Comparison of ENCODE assay signal across 8 mouse cellular contexts in genomic region chr10:107799671-107800353, GRCm38 (mm10).
DNase-seq lines count a peak whose midpoint lies in the region; ATAC-seq and TF ChIP-seq lines count a peak whose summit lies in the region.

No protein-coding gene starts in this region.

- intact Hi-C loops in heart, adult 2 months (cut with DNase I), result loop anchor here (1.0 to 10.0 kb wide), 3 partner anchors 122 to 737 kb away; no protein-coding TSS in a partner anchor
- intact Hi-C loops in gastrocnemius, postnatal 36 days (cut with DNase I), result loop anchor here (10.0 kb wide), 1 partner anchor 645 kb away; no protein-coding TSS in a partner anchor

- H3K4me3 ChIP-seq in heart, adult 2 months, result no peak overlapping the region
- no peak overlapping the region for H3K4me3 ChIP-seq in heart, embryonic 10.5 days
- no peak overlapping the region for H3K4me3 ChIP-seq in limb, embryonic 11.5 days (ENCODE audit: low read depth, low read length)
- no peak overlapping the region for H3K4me3 ChIP-seq in myocyte
- H3K4me3 ChIP-seq in testis, adult 2 months (ENCODE audit: control insufficient read depth, low read depth, low read length), result no peak overlapping the region

- peak; percentile 58 to 63 for DNase-seq in heart, adult 2 months
- no peak for DNase-seq in heart, embryonic 10.5 days (ENCODE audit: low spot score)
- DNase-seq in gastrocnemius, postnatal 36 days, result peak; percentile 18 to 37
- DNase-seq in kidney, adult 8-10 months, result peak; percentile 30 to 63
- DNase-seq in limb, embryonic 11.5 days (ENCODE audit: low spot score), result peak; percentile 53

- no peaks in the 10 kb centered on the region for H3K27me3 ChIP-seq in heart, adult 2 months (ENCODE audit: control insufficient read depth, insufficient read depth, low read length)
- H3K27me3 ChIP-seq in heart, embryonic 10.5 days (ENCODE audit: insufficient read depth, poor library complexity, severe bottlenecking), result no peaks in the 10 kb centered on the region
- no peaks in the 10 kb centered on the region for H3K27me3 ChIP-seq in limb, embryonic 11.5 days (ENCODE audit: control insufficient read depth, insufficient read depth, low read length)
- H3K27me3 ChIP-seq in myocyte (ENCODE audit: control insufficient read depth, insufficient read depth, insufficient read length), result no peaks in the 10 kb centered on the region
- no peaks in the 10 kb centered on the region for H3K27me3 ChIP-seq in testis, adult 2 months (ENCODE audit: control insufficient read depth, insufficient read depth, low read length)

- no peaks in the 10 kb centered on the region for H3K36me3 ChIP-seq in heart, adult 2 months (ENCODE audit: control insufficient read depth, insufficient read depth, low read length)
- H3K36me3 ChIP-seq in heart, embryonic 10.5 days, result no peaks in the 10 kb centered on the region
- H3K36me3 ChIP-seq in limb, embryonic 11.5 days (ENCODE audit: control insufficient read depth, insufficient read depth, low read length), result no peaks in the 10 kb centered on the region
- H3K36me3 ChIP-seq in myocyte (ENCODE audit: control insufficient read depth, insufficient read depth), result no peaks in the 10 kb centered on the region
- H3K36me3 ChIP-seq in testis, adult 2 months (ENCODE audit: control insufficient read depth, insufficient read depth, low read length), result no peaks in the 10 kb centered on the region

- TF ChIP-seq CTCF in heart, adult 2 months (IDR thresholded peaks at IDR 0.05), result peak; percentile 84
- peak; percentile 34; the same call in 1 of the 2 replicates for TF ChIP-seq CTCF in testis, adult 2 months (IDR thresholded peaks at IDR 0.05; ENCODE audit: control insufficient read depth, insufficient read depth, insufficient replicate concordance, low read depth, low read length)

- TF ChIP-seq POLR2A in heart, adult 2 months (IDR thresholded peaks at IDR 0.05; ENCODE audit: insufficient read depth, low read depth, low read length), result no peak
- TF ChIP-seq POLR2A in myocyte (IDR thresholded peaks at IDR 0.05; ENCODE audit: insufficient read length, low read depth), result no peak
- TF ChIP-seq POLR2A in testis, adult 2 months (IDR thresholded peaks at IDR 0.05; ENCODE audit: control insufficient read depth, low read depth, low read length), result no peak

- 4% methylated on average over 7 of the region's 7 CpGs for WGBS in heart, adult 2 months
- 11% methylated on average over 7 of the region's 7 CpGs for WGBS in heart, embryonic 10.5 days
- 17% methylated on average over 7 of the region's 7 CpGs for WGBS in limb, embryonic 11.5 days

- H3K4me2 ChIP-seq in limb, embryonic 11.5 days (ENCODE audit: low read depth, severe bottlenecking), result no peak overlapping the region
- peak overlapping the region; percentile 36 for H3K4me2 ChIP-seq in myocyte (ENCODE audit: low read depth)

- H3K79me2 ChIP-seq in heart, adult 2 months (replicated peaks; ENCODE audit: control insufficient read depth, insufficient read depth, low read length), result no peaks in the 10 kb centered on the region
- no peaks in the 10 kb centered on the region for H3K79me2 ChIP-seq in myocyte (ENCODE audit: control insufficient read depth, insufficient read depth)

- no peak overlapping the region for H3K9ac ChIP-seq in heart, adult 2 months (ENCODE audit: low read depth, low read length)
- no peak overlapping the region for H3K9ac ChIP-seq in limb, embryonic 11.5 days (ENCODE audit: low read length)

- no peak overlapping the region for H3ac ChIP-seq in myocyte (ENCODE audit: control insufficient read depth, insufficient read length)

- no peaks in the 10 kb centered on the region for H3K4me1 ChIP-seq in heart, adult 2 months (ENCODE audit: control insufficient read depth, insufficient read depth, low read length)
- peaks cover 15% of the 10 kb centered on the region for H3K4me1 ChIP-seq in heart, embryonic 10.5 days
- no peaks in the 10 kb centered on the region for H3K4me1 ChIP-seq in limb, embryonic 11.5 days (ENCODE audit: control insufficient read depth, insufficient read depth, low read length)
- H3K4me1 ChIP-seq in testis, adult 2 months (ENCODE audit: control insufficient read depth, insufficient read depth, low read length), result peaks cover 2% of the 10 kb centered on the region; the same call in 1 of the 2 replicates

- peak; percentile 64; the same call in 1 of the 2 replicates for TF ChIP-seq EP300 in heart, adult 2 months (IDR thresholded peaks at IDR 0.05; ENCODE audit: insufficient read depth, low read depth, low read length)

- no peaks in the 10 kb centered on the region for H3K9me3 ChIP-seq in heart, embryonic 10.5 days
- no peaks in the 10 kb centered on the region for H3K9me3 ChIP-seq in limb, embryonic 11.5 days (ENCODE audit: control insufficient read depth, low read length)

- no peak overlapping the region for H3K27ac ChIP-seq in heart, adult 2 months
- H3K27ac ChIP-seq in heart, embryonic 10.5 days, result no peak overlapping the region
- no peak overlapping the region for H3K27ac ChIP-seq in limb, embryonic 11.5 days (replicated peaks; ENCODE audit: low read depth, low read length)
- no peak overlapping the region for H3K27ac ChIP-seq in testis, adult 2 months (ENCODE audit: control insufficient read depth, insufficient read depth, low read depth, low read length)

- ATAC-seq in common myeloid progenitor, adult 5-6 weeks (replicated peaks; ENCODE audit: low read depth, poor library complexity, severe bottlenecking), result peak; percentile 99
- peak; percentile 72; the same call in 1 of the 2 replicates for ATAC-seq in limb, embryonic 11.5 days (ENCODE audit: insufficient number of reproducible peaks, low FRiP score, low TSS enrichment, low read depth)

TF ChIP-seq in myocyte, 11 proteins besides CTCF, POLR2A, EP300 and RAD21:
- TF ChIP-seq SRF (IDR thresholded peaks at IDR 0.05; ENCODE audit: control insufficient read depth, insufficient read length, low read depth) (no peak), POLR2AphosphoS2 (IDR thresholded peaks at IDR 0.05; ENCODE audit: insufficient read length, low read depth) (no peak), REST (IDR thresholded peaks at IDR 0.05; ENCODE audit: insufficient read depth, insufficient read length) (no peak), MYOD1 (IDR thresholded peaks at IDR 0.05; ENCODE audit: control insufficient read depth in 1 of 3, insufficient read length in 2 of 3, low read depth in 2 of 3) (no peak), TCF3 (IDR thresholded peaks at IDR 0.05; ENCODE audit: insufficient read length, low read depth) (no peak), CEBPB (IDR thresholded peaks at IDR 0.05; ENCODE audit: insufficient read depth, poor library complexity, severe bottlenecking) (no peak), TCF12 (IDR thresholded peaks at IDR 0.05; ENCODE audit: insufficient read depth, poor library complexity, severe bottlenecking) (no peak), USF1 (IDR thresholded peaks at IDR 0.05; ENCODE audit: low read depth) (no peak), E2F4 (IDR thresholded peaks at IDR 0.05; ENCODE audit: insufficient read depth) (no peak), MAX (IDR thresholded peaks at IDR 0.05; ENCODE audit: low read depth) (no peak), MYOG (IDR thresholded peaks at IDR 0.05; ENCODE audit: control insufficient read depth in 1 of 3, insufficient read depth in 1 of 3, insufficient read length in 2 of 3, low read depth in 2 of 3) (no peak)
